Mouse (Mus musculus) small intestine, adult 2 months (tissue): ENCODE data around the gene Samd1. TPM values are rescaled to one million over a fixed set of nuclear protein-coding genes. Genes with fewer than 3 reads are reported as not detected.
A peak's percentile ranks its signal among the peaks of the same experiment; 100 is the strongest.

Source experiments
- H3K27ac ChIP-seq: fragments of 200-500 bp; 2 replicates; pipeline ENCODE4 v1.5.1; 2012; ENCODE audit warnings: low read depth, low read length, control low read depth, inconsistent platforms; ENCODE audit not compliant: insufficient read depth
- H3K27me3 ChIP-seq: fragments of 200-500 bp; 2 replicates; pipeline ENCODE4 v1.6.1; 2012; ENCODE audit warnings: mild to moderate bottlenecking, moderate library complexity, low read length, inconsistent platforms; ENCODE audit not compliant: control insufficient read depth, insufficient read depth
- H3K36me3 ChIP-seq: fragments of 200-500 bp; 2 replicates; pipeline ENCODE4 v1.6.1; 2012; ENCODE audit warnings: mild to moderate bottlenecking, low read length, control low read depth, inconsistent platforms; ENCODE audit not compliant: control insufficient read depth, insufficient read depth
- H3K4me1 ChIP-seq: fragments of 200-500 bp; 2 replicates; pipeline ENCODE4 v1.6.1; 2012; ENCODE audit warnings: low read length, inconsistent platforms, mixed read lengths; ENCODE audit not compliant: control insufficient read depth, insufficient read depth, insufficient read length
- H3K4me3 ChIP-seq: fragments of 200-500 bp; 2 replicates; pipeline ENCODE4 v1.5.1; 2012; ENCODE audit warnings: low read depth, mild to moderate bottlenecking, control low read depth, inconsistent platforms, low read length, moderate library complexity
- CTCF ChIP-seq: fragments of 200-500 bp; IDR thresholded peaks from 2 replicates; pipeline ENCODE4 v1.5.1; 2012; ENCODE audit warnings: low read depth, mild to moderate bottlenecking, control low read depth, inconsistent platforms, low read length, moderate library complexity, mixed read lengths; ENCODE audit not compliant: insufficient replicate concordance, insufficient read length; ENCODE audit errors: extremely low read depth
- POLR2A ChIP-seq: fragments of 200-500 bp; IDR thresholded peaks from 2 replicates; pipeline ENCODE4 v1.6.1; 2012; ENCODE audit warnings: low read depth, mild to moderate bottlenecking, control low read depth, inconsistent platforms, low read length, moderate library complexity
- WGBS: fragments of 180-500 bp; shearing (Covaris S2); methylation state at CpG from one replicate; pipeline ENCODE4 v1.1.7; 2018; 5-methylcytosine and 5-hydroxymethylcytosine counted together
- polyA plus RNA-seq: library from polyadenylated mRNA; depleted of rRNA; stranded (reverse); fragments of >200 nt; gene quantifications from 2 replicates; pipeline ENCODE4 v1.2.3, GENCODE M21; 2012

The Samd1 gene
- polyA plus RNA-seq, 1 experiment, result 35.1 TPM

DNA sequence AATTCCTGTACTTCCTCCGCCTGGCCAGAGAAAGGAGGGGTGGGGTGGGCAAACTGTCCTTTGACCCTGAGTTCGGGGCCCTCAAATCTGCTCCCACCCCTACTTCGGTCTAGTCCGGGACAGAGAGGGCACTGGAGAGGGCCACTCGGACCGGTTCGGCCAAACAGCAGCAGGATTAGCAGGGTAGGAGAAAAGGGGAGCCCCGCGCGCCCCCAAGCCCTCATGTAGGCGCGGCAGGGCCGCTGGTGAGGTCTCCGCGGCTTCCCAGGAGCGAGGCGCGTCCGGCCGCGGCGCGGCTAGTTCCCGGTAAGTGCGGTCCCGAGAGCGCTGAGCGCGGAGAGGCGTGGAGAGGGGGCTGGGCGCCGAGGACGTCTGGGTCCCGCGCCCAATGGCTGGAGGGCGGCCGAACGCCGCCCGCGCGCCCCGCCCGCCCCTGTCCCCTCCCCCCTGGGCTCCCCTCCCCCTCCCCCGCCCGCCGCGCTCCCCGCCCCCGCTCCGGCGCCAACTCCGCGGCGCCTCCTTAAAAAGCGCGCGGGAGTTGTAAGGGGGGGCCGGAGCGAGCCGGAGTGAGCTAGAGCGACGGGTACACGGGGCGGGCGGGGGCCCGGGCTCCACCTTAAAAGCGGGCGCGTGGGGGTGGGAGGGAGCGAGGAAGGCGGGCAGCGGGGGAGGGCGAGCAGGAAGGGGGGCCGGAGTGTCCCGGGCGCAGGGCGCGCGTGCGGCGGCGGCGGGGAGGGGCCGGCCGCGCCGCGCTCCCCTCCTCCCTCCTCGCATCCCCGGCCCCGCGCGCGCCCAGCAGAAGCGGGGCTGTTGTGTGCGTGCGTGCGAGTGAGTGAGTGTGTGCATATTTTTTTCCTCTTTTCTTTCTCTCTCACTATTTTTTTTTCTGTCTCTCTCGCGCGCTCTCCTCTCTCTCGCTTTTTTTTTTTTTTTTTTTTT, 636 bp upstream of the Samd1 start:
- Histone ChIP-seq H3K27me3 (no peaks in the 10 kb centered on the region), H3K4me1 (peaks cover 6% of the 10 kb centered on the region), H3K4me3 (peak overlapping the region; percentile 88), H3K27ac (peak overlapping the region; percentile 69), H3K36me3 (peaks cover 6% of the 10 kb centered on the region)
- TF ChIP-seq POLR2A (peak; percentile 90), CTCF (no peak)
- 1% methylated on average over 78 of the region's 103 CpGs for WGBS

DNA sequence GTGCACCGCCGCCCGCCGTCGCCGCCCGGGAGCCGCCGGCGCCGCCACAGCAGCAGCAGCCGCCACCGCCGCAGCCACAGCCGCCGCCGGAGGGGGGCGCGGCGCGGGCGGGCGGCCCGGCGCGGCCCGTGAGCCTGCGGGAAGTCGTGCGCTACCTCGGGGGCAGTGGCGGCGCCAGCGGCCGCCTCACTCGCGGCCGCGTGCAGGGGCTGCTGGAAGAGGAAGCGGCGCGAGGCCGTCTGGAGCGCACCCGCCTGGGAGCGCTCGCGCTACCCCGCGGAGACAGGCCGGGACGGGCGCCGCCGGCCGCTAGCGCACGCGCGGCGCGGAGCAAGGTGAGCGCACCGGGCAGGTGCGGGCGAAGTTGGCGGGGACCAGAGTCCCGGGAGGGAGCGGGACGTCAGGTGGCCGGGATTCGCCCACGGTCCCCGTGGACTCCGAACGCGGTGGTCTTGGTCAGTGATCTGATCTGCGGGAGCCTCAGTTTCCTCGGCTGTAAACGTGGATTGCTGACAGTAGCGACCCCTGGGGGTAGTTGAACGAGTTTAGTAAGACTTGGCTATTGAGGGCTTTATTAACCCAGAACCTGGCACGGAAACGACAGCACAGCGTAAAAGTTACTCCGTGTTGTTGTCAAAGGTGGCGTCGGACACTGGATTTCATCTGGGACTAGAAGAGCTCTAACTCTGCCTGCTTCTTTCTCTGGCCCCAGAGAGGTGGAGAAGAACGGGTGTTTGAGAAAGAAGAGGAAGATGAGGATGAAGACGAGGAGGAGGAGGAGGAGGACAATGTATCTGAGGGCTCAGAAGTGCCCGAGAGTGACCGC, 972 bp downstream of the Samd1 start:
- peak; percentile 50; the same call in 1 of the 2 replicates for TF ChIP-seq CTCF
- no peak for TF ChIP-seq POLR2A
- H3K4me1 ChIP-seq, result peaks cover 12% of the 10 kb centered on the region
- H3K36me3 ChIP-seq, result peaks cover 5% of the 10 kb centered on the region
- 10% methylated on average over 92 of the region's 92 CpGs for WGBS
- H3K4me3 ChIP-seq, result peak overlapping the region; percentile 66
- H3K27ac ChIP-seq, result no peak overlapping the region
- no peaks in the 10 kb centered on the region for H3K27me3 ChIP-seq

DNA sequence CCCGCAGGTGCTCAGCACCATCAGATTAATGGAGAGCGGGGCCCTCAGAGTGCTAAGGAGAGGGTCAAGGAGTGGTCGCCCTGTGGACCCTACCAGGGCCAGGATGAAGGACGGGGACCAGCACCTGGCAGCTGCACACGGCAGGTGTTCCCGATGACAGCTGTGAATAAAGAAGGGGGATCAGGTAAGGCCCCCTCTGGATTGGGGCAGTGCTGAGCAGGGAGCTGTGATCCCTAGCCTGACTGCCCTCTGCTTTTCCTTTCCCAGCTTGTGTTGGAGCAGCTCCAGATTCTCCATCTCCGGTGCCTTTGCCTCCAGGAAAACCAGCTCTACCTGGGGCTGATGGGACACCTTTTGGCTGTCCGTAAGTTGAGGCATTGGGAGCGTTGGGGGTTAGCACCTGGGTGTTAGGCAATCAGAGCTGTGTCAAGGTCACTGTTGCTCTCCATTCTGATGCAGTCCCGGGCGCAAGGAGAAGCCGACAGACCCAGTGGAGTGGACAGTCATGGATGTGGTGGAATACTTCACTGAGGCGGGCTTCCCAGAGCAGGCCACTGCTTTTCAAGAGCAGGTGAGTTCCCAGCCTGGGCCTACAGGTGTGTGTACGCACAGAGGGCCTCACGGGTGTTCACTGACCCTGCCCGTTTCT, 1.7 kb downstream of the Samd1 start:
- 56% methylated on average over 16 of the region's 16 CpGs for WGBS
- TF ChIP-seq POLR2A (no peak; the same call in 1 of the 2 replicates), CTCF (no peak)
- Histone ChIP-seq H3K4me1 (peaks cover 12% of the 10 kb centered on the region), H3K27ac (no peak overlapping the region), H3K36me3 (peaks cover 4% of the 10 kb centered on the region), H3K27me3 (no peaks in the 10 kb centered on the region), H3K4me3 (peak overlapping the region; percentile 66)

DNA sequence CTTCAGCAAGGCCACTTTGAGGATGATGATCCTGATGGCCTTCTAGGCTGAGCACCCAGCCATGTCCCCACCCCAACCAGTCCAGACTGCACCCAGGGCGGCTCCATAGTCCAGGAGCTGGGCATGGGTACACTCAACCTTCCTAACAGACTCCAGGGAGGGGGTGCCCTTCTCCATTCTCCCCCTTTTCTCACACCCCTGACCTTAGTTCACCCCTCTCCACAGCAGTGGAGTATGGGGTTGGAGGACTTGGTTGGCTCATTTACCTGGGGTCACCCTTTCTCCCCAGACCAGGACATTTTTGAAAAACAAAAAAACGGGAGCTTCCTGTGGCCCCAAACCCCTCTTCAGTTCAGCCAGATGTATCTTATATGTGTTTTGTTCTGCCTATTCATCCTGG, 2.4 kb downstream of the Samd1 start:
- Histone ChIP-seq H3K36me3 (peaks cover 4% of the 10 kb centered on the region), H3K4me1 (peaks cover 12% of the 10 kb centered on the region), H3K27me3 (no peaks in the 10 kb centered on the region), H3K27ac (no peak overlapping the region), H3K4me3 (no peak overlapping the region)
- whole genome bisulfite sequencing, result 88% methylated on average over 2 of the region's 2 CpGs
- TF ChIP-seq CTCF (no peak), POLR2A (no peak)

DNA sequence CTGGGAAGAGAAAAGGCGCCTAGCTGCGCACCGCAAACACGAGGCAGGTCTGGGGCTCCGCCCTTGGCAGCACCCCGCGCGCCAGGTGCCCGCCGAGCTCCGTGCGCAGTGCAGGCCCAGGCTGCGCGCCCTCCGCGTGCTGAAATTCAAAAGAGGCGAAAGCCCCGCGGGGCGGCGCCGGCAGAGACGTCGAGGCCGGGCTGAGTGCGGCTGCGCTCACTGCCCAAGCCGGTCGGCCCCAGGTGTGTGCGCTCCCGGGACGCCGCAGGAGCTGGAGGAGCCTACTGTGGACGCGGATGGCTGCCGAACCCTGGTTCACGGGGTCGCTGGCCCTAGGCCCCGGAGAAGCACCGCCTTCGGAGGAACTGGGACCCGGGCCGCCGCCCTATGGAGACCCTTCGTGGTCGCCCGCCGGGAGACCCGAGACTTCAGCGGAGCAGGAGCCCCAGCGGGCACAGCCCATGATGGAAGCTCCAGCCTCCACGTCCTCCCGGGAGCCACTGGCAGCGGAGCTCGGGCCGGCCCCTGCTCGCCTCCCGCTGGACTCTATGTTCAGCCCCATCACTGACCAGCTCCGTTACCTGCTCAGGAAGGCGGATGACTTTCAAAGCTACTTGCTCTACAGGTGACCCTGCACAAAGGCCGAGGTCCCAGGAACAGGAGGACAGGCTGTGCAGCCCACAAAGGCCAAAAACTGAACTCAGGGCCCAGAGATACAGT, 4.0 kb downstream of the Samd1 start, which contains the start of gene 1700067K01Rik:
TSS of gene 1700067K01Rik (plus strand) at position 222 of the 720 bp plus-strand sequence.
- TF ChIP-seq POLR2A, result no peak
- TF ChIP-seq CTCF, result no peak
- WGBS, result 87% methylated on average over 61 of the region's 61 CpGs
- no peaks in the 10 kb centered on the region for H3K27me3 ChIP-seq
- H3K4me3 ChIP-seq, result no peak within 1 kb of the TSS
- no peak within 1 kb of the TSS for H3K27ac ChIP-seq
- peaks cover 4% of the 10 kb centered on the region for H3K36me3 ChIP-seq
- H3K4me1 ChIP-seq, result peaks cover 12% of the 10 kb centered on the region

DNA sequence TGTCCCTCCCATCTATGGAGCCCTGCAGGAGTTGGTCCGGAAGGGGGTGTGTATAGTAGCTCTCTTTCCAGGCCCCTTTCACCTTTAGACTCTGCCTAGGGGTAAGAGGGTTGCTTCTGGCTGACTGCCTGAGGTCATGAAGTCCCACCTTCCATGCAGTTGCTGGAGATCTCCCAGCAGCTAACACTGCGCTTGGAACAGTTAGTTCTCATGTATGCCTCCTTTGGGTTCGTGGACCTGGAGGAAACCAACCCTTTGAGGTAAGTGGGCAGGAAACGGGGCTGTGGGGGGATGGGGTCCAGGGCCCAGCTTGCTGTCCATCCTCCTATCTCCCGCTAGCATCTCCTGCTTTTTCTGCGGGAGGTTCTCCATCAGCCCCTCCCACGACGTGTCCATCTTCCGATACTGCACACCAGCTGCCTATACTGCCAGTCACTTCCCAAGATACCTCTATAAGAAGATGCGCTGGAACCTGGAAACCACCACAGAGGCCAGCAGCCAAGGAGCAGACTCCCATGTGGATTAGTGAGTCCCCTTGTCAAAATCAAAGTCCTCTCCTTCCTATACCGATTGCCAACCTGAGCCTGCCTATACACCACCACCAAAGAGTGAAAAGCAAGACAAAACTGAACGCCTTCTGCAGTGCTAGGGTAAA, 5.6 kb downstream of the Samd1 start:
- H3K27ac ChIP-seq, result no peak overlapping the region
- peaks cover 4% of the 10 kb centered on the region for H3K36me3 ChIP-seq
- TF ChIP-seq POLR2A (no peak), CTCF (no peak)
- no peaks in the 10 kb centered on the region for H3K27me3 ChIP-seq
- peaks cover 12% of the 10 kb centered on the region for H3K4me1 ChIP-seq
- 74% methylated on average over 12 of the region's 12 CpGs for WGBS
- H3K4me3 ChIP-seq, result no peak overlapping the region; the same call in 1 of the 2 replicates
